Mouse (Mus musculus): ENCODE results near the gene Agap1.

GRCm38 (mm10) chr1:89473946-89474345 is 19.3 kb downstream of the Agap1 start:
- TF ChIP-seq POLR2A (IDR thresholded peaks at IDR 0.05; ENCODE audit: borderline replicate concordance, control insufficient read depth, low read depth, low read length) = no peak
- no peak for TF ChIP-seq CTCF (IDR thresholded peaks at IDR 0.05; ENCODE audit: control insufficient read depth, insufficient read depth, low read length)

Measured in bone marrow, adult 2 months (tissue).